Mouse (Mus musculus): ENCODE results near the gene Tut4.

Gene Tut4

GRCm38 (mm10) chr4:108459231-108460155 lies at the start of gene Tut4:
Tut4 (plus strand) TSS chr4:108459426.
- DNase-seq (ENCODE audit: low spot score in 2 of 2), result peak; percentile 53 to 59

- no peak for DNase-seq (ENCODE audit: low spot score in 2 of 2)
Measured at GRCm38 (mm10) chr4:108424587-108424986, 34.6 kb upstream of the Tut4 start.

- no peak for DNase-seq (ENCODE audit: low spot score in 2 of 2)
Measured at GRCm38 (mm10) chr4:108427719-108428340, 31.4 kb upstream of the Tut4 start.

- DNase-seq (ENCODE audit: low spot score in 2 of 2), result no peak
Measured at GRCm38 (mm10) chr4:108428341-108428721, 30.9 kb upstream of the Tut4 start.

- no peak for DNase-seq (ENCODE audit: low spot score in 2 of 2)
Measured at GRCm38 (mm10) chr4:108430656-108431560, 28.3 kb upstream of the Tut4 start.

- no peak for DNase-seq (ENCODE audit: low spot score in 2 of 2)
Measured at GRCm38 (mm10) chr4:108431561-108431936, 27.7 kb upstream of the Tut4 start.

- no peak for DNase-seq (ENCODE audit: low spot score in 2 of 2)
Measured at GRCm38 (mm10) chr4:108433341-108433740, 25.9 kb upstream of the Tut4 start.

- no peak for DNase-seq (ENCODE audit: low spot score in 2 of 2)
Measured at GRCm38 (mm10) chr4:108434221-108434620, 25.0 kb upstream of the Tut4 start.

GRCm38 (mm10) chr4:108434781-108435180 lies 24.4 kb upstream of the Tut4 start:
- DNase-seq (ENCODE audit: low spot score in 2 of 2), result no peak

- DNase-seq (ENCODE audit: low spot score in 2 of 2), result no peak
Measured at GRCm38 (mm10) chr4:108435646-108436045, 23.6 kb upstream of the Tut4 start.

GRCm38 (mm10) chr4:108436225-108436624 lies 23.0 kb upstream of the Tut4 start:
- no peak for DNase-seq (ENCODE audit: low spot score in 2 of 2)

- DNase-seq (ENCODE audit: low spot score in 2 of 2), result no peak
Measured at GRCm38 (mm10) chr4:108438082-108438840, 21.0 kb upstream of the Tut4 start.

- no peak for DNase-seq (ENCODE audit: low spot score in 2 of 2)
Measured at GRCm38 (mm10) chr4:108448091-108448490, 11.1 kb upstream of the Tut4 start.

GRCm38 (mm10) chr4:108456028-108456427 lies 3.2 kb upstream of the Tut4 start:
- no peak for DNase-seq (ENCODE audit: low spot score in 2 of 2)

- no peak for DNase-seq (ENCODE audit: low spot score in 2 of 2)
Measured at GRCm38 (mm10) chr4:108458201-108458741, 955 bp upstream of the Tut4 start.

- DNase-seq (ENCODE audit: low spot score in 2 of 2), result peak; percentile 16 to 20
Measured at GRCm38 (mm10) chr4:108460156-108460923, 1.1 kb downstream of the Tut4 start.

GRCm38 (mm10) chr4:108461262-108461903 lies 2.2 kb downstream of the Tut4 start:
- DNase-seq (ENCODE audit: low spot score in 2 of 2), result no peak

GRCm38 (mm10) chr4:108473586-108473985 lies 14.4 kb downstream of the Tut4 start:
- DNase-seq (ENCODE audit: low spot score in 2 of 2), result no peak

- no peak for DNase-seq (ENCODE audit: low spot score in 2 of 2)
Measured at GRCm38 (mm10) chr4:108482776-108483175, 23.6 kb downstream of the Tut4 start.

GRCm38 (mm10) chr4:108484230-108484629 lies 25.0 kb downstream of the Tut4 start:
- no peak for DNase-seq (ENCODE audit: low spot score in 2 of 2)
